In genomic region chr6:136385287-136385686, GRCm38 (mm10) we compare ENCODE assay signal across 10 mouse cellular contexts. TPM values are rescaled to one million over a fixed set of nuclear protein-coding genes. Genes with fewer than 3 reads are reported as not detected.
A peak's percentile ranks its signal among the peaks of the same experiment; 100 is the strongest.
DNase-seq lines count a peak whose midpoint lies in the region; ATAC-seq lines count a peak whose summit lies in the region.
"Had no signal": no experiment of that assay in that cellular context is flagged by ENCODE, and none has a peak within 500 bp of the region (broad histone marks: within the 10 kb centered on the region; RNA-seq: fewer than 3 reads in every experiment).

No protein-coding gene starts in this region.

- H3K9me3 ChIP-seq in limb, embryonic 11.5 days (ENCODE audit: control insufficient read depth, low read length): no peaks in the 10 kb centered on the region
- no peaks in the 10 kb centered on the region for H3K9me3 ChIP-seq in limb, embryonic 10.5 days (replicated peaks)
- H3K9me3 ChIP-seq: forebrain, embryonic 12.5 days had no signal

- H3K4me1 ChIP-seq in limb, embryonic 11.5 days (ENCODE audit: control insufficient read depth, insufficient read depth, low read length): no peaks in the 10 kb centered on the region
- no peaks in the 10 kb centered on the region for H3K4me1 ChIP-seq in limb, embryonic 10.5 days

- H3K27ac ChIP-seq in limb, embryonic 11.5 days (replicated peaks; ENCODE audit: low read depth, low read length): no peak overlapping the region
- no peak overlapping the region for H3K27ac ChIP-seq in limb, embryonic 10.5 days
- H3K27ac ChIP-seq: forebrain, embryonic 12.5 days had no signal

- H3K27me3 ChIP-seq in limb, embryonic 11.5 days (ENCODE audit: control insufficient read depth, insufficient read depth, low read length): no peaks in the 10 kb centered on the region
- no peaks in the 10 kb centered on the region for H3K27me3 ChIP-seq in limb, embryonic 10.5 days (ENCODE audit: low read depth, poor library complexity, severe bottlenecking)
- H3K27me3 ChIP-seq: forebrain, embryonic 12.5 days had no signal

- ATAC-seq in limb, embryonic 11.5 days (ENCODE audit: insufficient number of reproducible peaks, low FRiP score, low TSS enrichment, low read depth): no peak

- WGBS in limb, embryonic 11.5 days: 73% methylated on average over 7 of the region's 7 CpGs
- 76% methylated on average over 7 of the region's 7 CpGs for WGBS in limb, embryonic 10.5 days

- no peaks in the 10 kb centered on the region for H3K36me3 ChIP-seq in limb, embryonic 11.5 days (ENCODE audit: control insufficient read depth, insufficient read depth, low read length)
- no peaks in the 10 kb centered on the region for H3K36me3 ChIP-seq in limb, embryonic 10.5 days
- H3K36me3 ChIP-seq: forebrain, embryonic 12.5 days had no signal

- no peak overlapping the region for H3K4me3 ChIP-seq in limb, embryonic 11.5 days (ENCODE audit: low read depth, low read length)
- H3K4me3 ChIP-seq in limb, embryonic 10.5 days: no peak overlapping the region
- H3K4me3 ChIP-seq: forebrain, embryonic 12.5 days had no signal

- DNase-seq in embryo, embryonic 9.5 days (ENCODE audit: extremely low spot score): peak; percentile 4
- DNase-seq in embryo, embryonic 11 days: no peak
- peak; percentile 37 for DNase-seq in limb, embryonic 11.5 days (ENCODE audit: low spot score)
- no peak for DNase-seq in limb, embryonic 10.5 days (ENCODE audit: low spot score)
- peak; percentile 17 for DNase-seq in NIH3T3 (ENCODE audit: low read depth)
- peak; percentile 55 to 66 for DNase-seq in right cerebral cortex, adult 2 months (ENCODE audit: low spot score in 2 of 2)
- no peak for DNase-seq in heart, postnatal 10 days
- no peak for DNase-seq in kidney, adult 18-20 months

- no peak overlapping the region for H3K9ac ChIP-seq in limb, embryonic 11.5 days (ENCODE audit: low read length)
- H3K9ac ChIP-seq: forebrain, embryonic 12.5 days had no signal

- H3K4me2 ChIP-seq in limb, embryonic 11.5 days (ENCODE audit: low read depth, severe bottlenecking): no peak overlapping the region
- H3K4me2 ChIP-seq: forebrain, embryonic 12.5 days had no signal

- intact Hi-C loops in heart, postnatal 10 days (cut with DNase I): no loop called here

RNA-seq across cellular contexts. Expression of gene E330021D16Rik, which starts 30.1 kb away (rescaled TPM):
- polyA plus RNA-seq in limb, embryonic 11.5 days (2014; fragmentation: Nextera tagmentation; extraction: Ambion mirVana): not detected in 2 replicates
- polyA plus RNA-seq in limb, embryonic 10.5 days (2016; fragmentation: Nextera tagmentation; extraction: Ambion mirVana): not detected in 2 replicates
- total RNA-seq in heart, postnatal 10 days (2021): not detected
- polyA plus RNA-seq: forebrain, embryonic 12.5 days; heart, postnatal 0 days had no signal

RNA-seq across cellular contexts. Expression of gene Gm8994, which starts 57.9 kb away (rescaled TPM):
- not detected in 2 replicates for polyA plus RNA-seq in limb, embryonic 11.5 days (2014; fragmentation: Nextera tagmentation; extraction: Ambion mirVana)
- polyA plus RNA-seq in limb, embryonic 10.5 days (2016; fragmentation: Nextera tagmentation; extraction: Ambion mirVana): not detected in 2 replicates
- not detected for total RNA-seq in heart, postnatal 10 days (2021)
- polyA plus RNA-seq: forebrain, embryonic 12.5 days; heart, postnatal 0 days had no signal

Comparison
In these comparisons a context has a peak if more than half of its experiments do, and no peak if none do; other contexts are left out.
1. DNase-seq: peak in embryo, embryonic 9.5 days (single experiment), limb, embryonic 11.5 days (single experiment), NIH3T3 (single experiment) and right cerebral cortex, adult 2 months (2 of 2); none in embryo, embryonic 11 days (single experiment), limb, embryonic 10.5 days (single experiment), heart, postnatal 10 days (0 of 2) and kidney, adult 18-20 months (single experiment).